Mouse (Mus musculus): ENCODE results near the gene Mkln1. TPM values are rescaled to one million over a fixed set of nuclear protein-coding genes. Genes with fewer than 3 reads are reported as not detected.
"Not testable (repeated sequence)": the region's sequence is repeated elsewhere in the genome, so short reads cannot be mapped to it uniquely, and the experiment has no call there.

The Mkln1 gene
- total RNA-seq, 2 experiments from 2014 or later = 140 to 143 TPM

DNA sequence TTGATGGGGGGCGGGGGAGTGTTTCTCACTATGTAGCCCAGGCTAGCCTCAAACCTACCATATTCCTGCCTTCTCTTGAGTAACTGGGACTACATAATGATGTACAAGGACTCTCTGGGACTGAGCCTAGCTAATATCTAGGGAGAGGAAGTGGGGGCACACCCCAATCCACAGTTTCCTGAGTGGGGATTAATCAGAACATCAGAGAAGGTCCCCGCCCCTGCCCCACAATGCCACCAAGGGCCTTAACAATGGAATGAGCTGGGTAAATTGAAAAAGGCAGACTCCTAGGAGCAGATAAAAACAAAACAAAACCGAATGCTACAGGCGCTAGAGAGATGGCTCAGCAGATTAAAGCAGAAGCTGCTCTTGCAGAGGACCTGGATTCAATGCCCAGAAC, 138.7 kb downstream of the Mkln1 start:
- intact Hi-C loops (cut with DNase I) = no loop called here
- DNase-seq = no peak

DNA sequence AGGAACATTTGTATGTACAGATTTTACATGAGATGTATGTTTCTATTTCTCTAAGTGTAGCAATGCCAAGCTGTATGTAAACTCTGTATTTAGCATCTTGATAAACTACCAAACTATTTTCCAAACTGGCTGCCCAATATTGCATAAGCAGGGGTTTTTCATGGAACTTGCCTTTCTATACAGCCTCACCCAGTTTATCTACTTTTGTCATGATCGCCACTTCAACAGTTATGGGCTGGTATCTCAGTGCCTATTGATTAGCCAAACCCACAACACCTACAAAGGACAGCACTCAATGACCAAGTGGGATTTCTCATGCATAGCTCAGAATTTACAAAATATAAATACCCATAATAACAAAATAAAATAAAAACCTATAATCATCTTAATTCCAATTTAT, 139.6 kb downstream of the Mkln1 start:
- intact Hi-C loops (cut with DNase I) = no loop called here

DNA sequence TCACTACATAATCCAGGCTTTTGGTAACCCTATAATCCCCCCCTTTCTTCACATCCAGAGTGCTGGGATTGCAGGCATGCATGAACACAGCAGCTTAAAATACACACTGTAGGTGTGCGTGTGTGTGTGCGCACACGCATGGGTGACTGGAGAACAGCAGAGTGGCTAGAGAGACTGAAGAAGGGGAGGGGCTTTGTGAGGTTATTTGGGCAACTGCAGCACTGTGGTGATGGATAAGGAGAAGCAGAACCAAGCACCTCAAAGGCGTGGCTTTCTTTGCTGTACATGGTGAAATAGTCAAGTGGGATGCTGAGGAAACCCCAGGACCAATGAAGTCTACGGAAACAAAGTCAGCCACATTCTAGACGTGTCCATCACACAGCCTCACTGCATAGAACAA, 141.5 kb downstream of the Mkln1 start:
- intact Hi-C loops (cut with DNase I) = no loop called here
- no peak for DNase-seq

More for the DNA sequence above, 139.6 kb downstream of the Mkln1 start:
- DNase-seq = no peak

DNA sequence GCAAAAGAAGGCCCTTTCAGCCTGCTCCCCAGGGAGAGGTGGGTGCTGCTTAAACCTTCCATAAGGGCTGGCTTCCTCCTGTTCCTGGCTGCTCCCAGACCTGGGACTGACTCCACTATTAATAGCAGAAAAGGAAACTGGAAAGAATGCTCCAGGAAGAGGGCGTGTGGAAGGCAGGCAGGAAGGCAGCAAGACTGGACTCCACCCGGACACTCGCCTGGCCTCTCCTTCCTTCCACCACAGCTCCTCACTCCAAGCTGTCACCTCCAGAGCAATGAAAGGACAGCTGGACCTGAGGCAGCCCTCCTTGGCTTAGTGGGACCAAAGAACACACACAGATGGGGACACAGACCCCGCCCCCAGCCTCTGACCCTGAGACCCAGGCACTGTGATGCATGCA, 145.8 kb downstream of the Mkln1 start:
- no peak for DNase-seq
- intact Hi-C loops (cut with DNase I) = no loop called here

DNA sequence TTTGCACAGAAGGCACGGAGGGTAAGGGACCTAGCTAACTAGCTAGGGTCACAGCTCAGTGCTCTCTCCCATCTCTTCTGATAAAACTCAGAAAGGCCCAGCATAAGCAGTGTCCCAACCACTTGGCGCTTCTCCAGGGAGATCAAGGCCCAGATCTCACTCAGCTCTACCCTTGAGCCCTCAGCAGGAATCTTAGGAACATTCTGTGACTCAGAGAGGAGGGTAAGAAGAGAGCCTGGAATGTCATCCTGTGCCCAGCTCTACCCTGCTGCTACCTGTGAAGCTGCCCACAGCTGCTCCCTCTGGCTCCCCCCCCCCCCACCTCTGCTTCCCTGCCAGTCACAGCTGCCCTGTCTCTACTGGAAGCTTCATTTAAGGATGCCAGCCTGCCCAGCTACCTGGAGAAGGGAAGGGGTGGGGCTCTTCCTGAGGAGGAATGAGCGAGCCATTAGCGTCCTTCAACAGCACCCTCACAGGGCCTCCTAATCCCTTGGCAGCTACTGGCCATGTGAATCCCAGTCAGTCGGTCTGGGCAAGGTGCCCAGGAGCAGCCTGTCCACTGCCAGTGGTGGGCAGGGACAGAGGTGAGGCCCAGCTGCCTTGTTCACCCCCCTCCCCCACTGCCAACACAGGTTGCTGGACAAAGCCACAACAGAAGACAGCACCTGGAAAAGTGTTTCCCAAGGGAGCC, 151.0 kb downstream of the Mkln1 start:
- intact Hi-C loops (cut with DNase I) = no loop called here
- DNase-seq = no peak

DNA sequence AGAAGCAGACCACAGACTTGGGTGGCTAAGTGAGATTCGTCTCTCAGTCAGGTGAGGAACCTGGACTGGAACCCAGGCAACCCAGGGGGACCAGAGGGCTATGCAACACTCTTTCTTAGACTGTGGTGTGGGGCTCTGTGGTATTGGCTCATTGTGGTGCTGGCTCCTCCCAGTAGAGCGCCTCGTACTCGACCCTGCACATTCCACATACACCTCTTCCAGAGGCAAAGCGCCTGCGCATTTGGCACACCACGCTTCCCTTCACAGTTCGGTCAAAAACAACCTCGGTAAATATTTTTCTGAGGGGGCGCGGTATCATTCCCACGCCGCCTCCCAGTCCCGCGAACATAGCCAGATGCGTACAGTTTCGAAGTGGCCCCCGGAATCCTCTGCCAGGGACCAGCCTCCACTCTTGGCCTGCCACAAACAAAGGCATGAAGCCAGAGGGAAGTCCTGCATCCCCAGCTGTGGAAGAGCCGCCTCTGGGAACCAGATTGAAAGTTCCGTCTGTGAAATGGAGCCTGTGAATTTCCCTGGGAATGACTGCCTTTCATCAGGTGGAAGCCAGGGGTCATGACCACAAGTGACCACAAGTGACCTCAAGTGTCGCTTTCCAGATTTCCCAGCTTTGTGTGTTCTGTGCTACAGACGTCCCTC, 152.5 kb downstream of the Mkln1 start:
- no peak for DNase-seq
- intact Hi-C loops (cut with DNase I) = no loop called here

DNA sequence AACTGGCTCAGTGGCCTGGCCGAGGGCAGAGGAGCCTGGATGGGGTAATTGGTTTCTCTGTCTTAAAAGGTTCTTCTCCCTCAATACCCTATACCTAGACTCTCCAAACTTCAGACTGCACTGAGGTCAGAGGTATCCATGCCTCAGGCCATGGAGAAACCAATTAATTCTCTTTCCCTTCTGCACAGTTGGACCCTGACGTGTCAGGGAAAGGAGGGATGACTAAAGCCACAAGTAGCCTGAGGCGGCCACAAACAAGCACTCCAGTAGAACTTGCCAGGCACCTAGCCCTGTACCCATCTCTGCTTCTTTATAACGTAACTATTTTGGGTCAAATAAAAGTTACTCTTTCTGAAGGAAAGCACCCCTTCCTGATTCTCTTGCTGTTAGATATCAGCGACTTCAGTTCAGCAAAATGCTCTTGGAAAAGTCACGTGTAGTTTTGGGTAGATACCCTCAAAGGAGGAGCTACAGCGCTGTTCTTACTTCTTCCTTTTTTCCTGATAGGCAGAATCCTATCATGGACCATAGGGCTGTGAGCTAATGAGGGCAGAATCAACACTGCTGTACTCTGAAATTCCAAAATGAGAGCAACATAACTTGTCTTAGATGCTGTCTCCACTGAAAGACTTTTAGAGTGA, 158.0 kb downstream of the Mkln1 start:
- no peak for DNase-seq
- intact Hi-C loops (cut with DNase I) = no loop called here

DNA sequence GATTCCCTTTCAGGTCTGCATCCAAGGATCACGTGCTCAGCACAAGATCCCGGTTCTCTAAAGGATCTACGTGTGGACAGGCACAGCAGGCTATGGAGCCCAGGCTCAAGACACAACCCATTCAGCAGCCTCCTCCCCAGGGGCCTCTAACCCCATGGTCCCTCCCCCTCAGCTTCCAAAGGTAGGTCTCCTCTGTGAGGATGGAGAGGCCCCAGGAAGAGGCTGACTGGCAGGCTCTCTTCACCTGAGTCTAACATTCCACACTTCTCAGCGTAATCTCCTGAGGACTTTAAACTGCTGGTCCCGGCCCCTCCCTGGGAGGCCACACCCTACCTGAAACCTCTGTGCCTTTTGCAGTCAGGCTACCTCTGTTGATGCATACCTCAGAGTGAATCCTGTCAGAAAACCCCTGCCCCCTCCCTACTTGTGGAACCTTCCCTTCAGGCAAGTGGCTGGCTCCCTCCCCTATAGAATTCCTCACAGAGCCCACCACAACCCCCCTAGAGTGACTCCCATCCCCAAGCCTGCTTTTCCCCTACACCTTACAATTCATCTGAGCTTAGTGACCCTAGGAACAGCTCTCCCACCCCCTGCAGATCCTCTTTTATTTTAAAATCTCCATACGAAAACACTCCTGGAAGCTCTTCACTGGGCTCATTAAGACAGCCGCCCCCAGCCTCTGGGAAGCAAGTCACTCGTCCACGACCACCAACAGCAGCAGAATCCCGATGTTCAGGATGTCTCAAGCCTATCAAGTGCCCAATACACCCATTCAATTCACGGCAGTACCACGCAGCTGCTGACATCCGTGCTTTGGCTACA, 161.8 kb downstream of the Mkln1 start:
- no peak for DNase-seq
- intact Hi-C loops (cut with DNase I) = no loop called here

DNA sequence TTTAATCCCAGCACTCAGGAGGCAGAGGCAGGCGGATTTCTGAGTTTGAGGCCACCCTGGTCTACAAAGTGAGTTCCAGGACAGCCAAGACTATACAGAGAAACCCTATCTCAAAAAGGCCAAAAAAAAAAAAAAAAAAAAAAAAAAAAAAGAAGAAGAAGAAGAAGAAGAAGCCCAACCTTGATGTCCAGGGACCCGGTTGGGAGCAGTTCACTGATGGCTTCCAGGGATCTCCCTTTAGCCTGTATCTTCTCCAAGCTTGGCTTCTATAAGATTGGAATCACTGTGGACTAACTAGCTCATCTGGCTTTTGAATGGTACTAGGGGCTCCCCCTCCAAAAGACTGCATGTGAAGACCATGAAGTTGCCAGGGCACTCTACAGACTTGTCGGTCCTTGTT, 163.4 kb downstream of the Mkln1 start:
- DNase-seq; intact Hi-C loops (cut with DNase I): not testable (repeated sequence)

DNA sequence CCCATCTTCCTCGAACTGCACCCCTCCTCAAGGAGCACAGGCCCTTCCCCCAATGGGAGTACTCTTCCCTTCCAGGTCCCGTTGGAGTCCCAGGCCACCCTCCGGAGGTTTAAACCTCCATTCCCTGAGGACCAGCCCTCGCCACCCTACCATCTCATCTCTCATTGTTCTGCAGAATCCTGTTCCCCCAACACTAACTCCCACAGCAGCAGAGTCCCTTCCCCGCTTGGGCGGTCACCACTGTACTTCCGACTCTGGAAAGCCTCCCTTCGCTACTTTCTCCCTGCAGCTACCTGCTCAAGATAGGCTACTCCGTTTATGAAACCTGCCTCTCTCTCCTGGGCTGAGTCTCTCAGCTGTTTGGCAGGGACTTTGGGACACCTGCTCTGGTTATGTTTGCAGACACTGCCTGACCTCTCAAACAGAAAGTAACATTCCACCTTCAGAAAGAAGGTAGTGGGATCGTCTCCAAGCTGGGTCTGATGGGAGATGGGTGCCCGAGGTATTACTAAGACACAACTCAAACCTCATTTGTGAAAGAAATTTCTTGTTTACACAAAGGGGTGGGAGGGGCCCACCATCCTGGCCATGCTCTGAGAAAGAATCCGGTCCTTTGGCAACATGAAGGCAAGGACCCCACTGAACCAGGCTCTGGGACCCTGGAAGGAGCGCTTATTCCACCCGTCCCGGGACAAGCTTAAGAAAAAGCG, 164.0 kb downstream of the Mkln1 start:
- intact Hi-C loops (cut with DNase I) = no loop called here
- DNase-seq = no peak

DNA sequence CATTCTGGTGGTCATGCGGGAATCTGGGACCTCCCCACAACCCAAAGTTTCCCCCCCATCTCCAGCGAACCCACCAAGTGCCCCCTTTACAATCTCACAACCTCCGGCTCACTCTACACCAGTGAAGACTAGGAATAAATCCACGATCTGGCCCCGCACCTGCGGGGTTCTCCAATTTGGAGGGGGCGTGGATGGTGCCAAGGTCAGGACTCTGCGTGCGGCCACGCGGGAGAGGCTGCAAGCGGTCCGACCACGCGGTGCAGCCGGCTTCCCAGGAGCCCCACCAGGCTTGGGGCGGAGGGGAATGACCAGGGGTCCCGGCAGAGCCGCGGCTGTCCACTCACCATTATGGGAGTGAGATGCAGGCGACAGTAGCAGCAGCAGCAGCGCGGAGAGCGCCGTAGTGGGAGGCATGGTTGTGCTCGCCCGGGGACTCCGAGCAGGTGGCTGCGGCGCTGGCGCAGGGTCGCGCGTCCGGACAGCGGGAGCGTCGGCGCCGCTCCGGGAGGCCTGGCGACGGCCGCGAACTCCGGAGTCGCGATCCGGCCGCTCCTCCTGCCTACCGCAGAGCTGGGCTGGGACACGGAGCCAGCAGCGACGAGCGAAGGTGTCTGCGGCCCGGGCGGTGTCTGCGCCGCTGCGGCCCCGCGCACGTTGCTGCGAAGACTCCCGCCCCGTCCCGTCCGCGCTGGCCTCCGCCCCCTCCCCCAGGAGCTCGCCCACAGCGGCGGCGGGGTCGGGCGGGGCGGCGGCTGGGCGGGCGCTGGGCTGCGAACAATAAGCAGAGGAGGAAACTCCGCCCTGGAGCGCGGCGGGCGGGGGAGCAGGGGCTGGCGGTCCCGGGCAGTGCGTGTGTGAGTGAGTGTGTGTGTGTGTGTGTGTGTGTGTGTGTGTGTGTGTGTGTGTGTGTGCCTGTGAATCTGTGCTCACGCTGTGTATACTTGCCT, 165.0 kb downstream of the Mkln1 start, which contains the start of gene Podxl:
Gene Podxl (minus strand): TSS at position 747 of the 947 bp plus-strand sequence.
- DNase-seq = peak; percentile 53 to 69
- intact Hi-C loops (cut with DNase I) = no loop called here

DNA sequence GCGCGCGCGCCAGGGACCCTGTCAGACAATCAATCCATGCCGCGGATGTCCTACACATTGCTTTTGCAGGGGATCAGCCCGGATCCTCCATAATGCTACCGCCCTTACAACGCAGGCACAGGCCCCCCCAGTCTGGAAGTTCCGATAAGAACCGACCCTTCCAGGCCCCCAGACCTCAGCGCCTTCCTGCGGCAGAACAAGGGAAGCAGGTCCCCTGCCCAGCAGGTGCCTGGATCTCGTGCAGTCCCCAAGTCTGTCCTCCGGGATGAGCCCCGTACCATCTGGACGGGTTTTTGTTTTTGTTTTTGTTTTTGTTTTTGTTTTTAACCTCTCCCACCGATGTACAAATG, 165.6 kb downstream of the Mkln1 start:
- intact Hi-C loops (cut with DNase I) = no loop called here
- no peak for DNase-seq

DNA sequence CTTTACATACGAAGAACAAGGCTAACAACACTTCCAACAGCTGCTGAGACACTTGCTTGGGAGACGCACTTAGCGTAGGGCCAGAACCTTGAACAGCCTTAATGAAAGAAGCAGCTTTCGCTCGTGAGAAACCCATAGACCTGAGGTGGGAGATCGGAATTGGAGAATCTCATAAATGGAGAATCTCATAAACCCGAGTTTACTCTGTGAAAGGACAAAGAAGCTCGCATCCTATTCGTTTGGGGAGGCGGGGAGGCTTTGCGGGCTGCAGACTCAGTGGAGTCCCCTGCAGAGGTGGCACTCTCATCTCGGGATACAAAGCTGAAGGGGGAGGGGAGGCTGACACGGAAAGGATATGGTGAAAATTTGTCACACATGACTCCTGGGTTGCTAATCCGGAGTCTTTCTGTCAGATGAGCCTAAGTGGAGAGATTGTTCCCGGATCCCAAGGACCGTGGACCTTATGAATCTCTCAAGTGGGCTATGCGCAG, 166.4 kb downstream of the Mkln1 start:
- intact Hi-C loops (cut with DNase I) = no loop called here
- no peak for DNase-seq

Other genes with a start within 250 kb of the Mkln1 start
- 10 to 100 TPM; 15.7 to 20.8 TPM for gene Podxl, start 165.2 kb downstream of the Mkln1 start, total RNA-seq (2021)